Mouse (Mus musculus) limb, embryonic 15.5 days (tissue): ENCODE measurements around the gene Bnip2. TPM values are rescaled to one million over a fixed set of nuclear protein-coding genes. Genes with fewer than 3 reads are reported as not detected.

Source experiments
- ATAC-seq: fragments of 200-750 bp; cut with Nextera tagmentation; 2 replicates; pipeline ENCODE4 v1.8.0; 2017; ENCODE audit warnings: low read depth, moderate TSS enrichment; ENCODE audit not compliant: insufficient number of reproducible peaks, low FRiP score, low TSS enrichment
- H3K27ac ChIP-seq: fragments of 300-500 bp; sonication (generic); 2 replicates; pipeline ENCODE4 v1.5.1; 2015; ENCODE audit warnings: moderate library complexity, mild to moderate bottlenecking, inconsistent platforms
- H3K27me3 ChIP-seq: fragments of 300-500 bp; sonication (generic); 2 replicates; pipeline ENCODE4 v1.6.1; 2015; ENCODE audit warnings: inconsistent platforms
- H3K36me3 ChIP-seq: fragments of 300-500 bp; sonication (generic); 2 replicates; pipeline ENCODE4 v1.6.1; 2015; ENCODE audit warnings: inconsistent platforms
- H3K4me1 ChIP-seq: fragments of 300-500 bp; sonication (generic); 2 replicates; pipeline ENCODE4 v1.6.1; 2015; ENCODE audit warnings: inconsistent platforms
- H3K4me2 ChIP-seq: fragments of 300-500 bp; sonication (generic); 2 replicates; pipeline ENCODE4 v1.6.1; 2015; ENCODE audit warnings: mild to moderate bottlenecking, inconsistent platforms
- H3K4me3 ChIP-seq: fragments of 300-500 bp; sonication (generic); 2 replicates; pipeline ENCODE4 v1.5.1; 2015; ENCODE audit warnings: mild to moderate bottlenecking, inconsistent platforms
- H3K9ac ChIP-seq: fragments of 300-500 bp; sonication (generic); 2 replicates; pipeline ENCODE4 v1.6.1; 2015; ENCODE audit warnings: inconsistent platforms
- H3K9me3 ChIP-seq: fragments of 300-500 bp; sonication (generic); 2 replicates; pipeline ENCODE4 v1.6.1; 2016; ENCODE audit warnings: inconsistent platforms
- WGBS: fragments of 180-500 bp; shearing (Covaris S2); methylation state at CpG from one replicate; pipeline ENCODE4 v1.1.7; 2015; 5-methylcytosine and 5-hydroxymethylcytosine counted together
- polyA plus RNA-seq: library from polyadenylated mRNA; unstranded; fragments of >200 nt; fragmentation: Nextera tagmentation; extraction: Ambion mirVana; gene quantifications from 2 replicates; pipeline ENCODE4 v1.2.1, GENCODE M21; 2015

The Bnip2 gene
- polyA plus RNA-seq, 1 experiment from 2014 or later, result 106 TPM

GRCm38 (mm10) chr9:70039597-70040385 is 50.5 kb downstream of the Bnip2 start:
- Histone ChIP-seq H3K4me3 (no peak overlapping the region), H3K9ac (no peak overlapping the region), H3K27ac (no peak overlapping the region), H3K27me3 (no peaks in the 10 kb centered on the region), H3K4me1 (no peaks in the 10 kb centered on the region), H3K4me2 (no peak overlapping the region), H3K9me3 (no peaks in the 10 kb centered on the region), H3K36me3 (no peaks in the 10 kb centered on the region)
- no peak for ATAC-seq
- WGBS, result 82% methylated on average over 6 of the region's 6 CpGs

- Histone ChIP-seq H3K4me3 (no peak overlapping the region), H3K9ac (no peak overlapping the region), H3K4me1 (no peaks in the 10 kb centered on the region), H3K27ac (no peak overlapping the region), H3K4me2 (no peak overlapping the region), H3K27me3 (no peaks in the 10 kb centered on the region), H3K36me3 (no peaks in the 10 kb centered on the region), H3K9me3 (no peaks in the 10 kb centered on the region)
- 82% methylated on average over 11 of the region's 11 CpGs for WGBS
- no peak for ATAC-seq
Observed at GRCm38 (mm10) chr9:70040570-70040969, 51.3 kb downstream of the Bnip2 start.

GRCm38 (mm10) chr9:70042137-70042536 is 52.9 kb downstream of the Bnip2 start:
- H3K9ac ChIP-seq, result no peak overlapping the region
- no peaks in the 10 kb centered on the region for H3K36me3 ChIP-seq
- no peaks in the 10 kb centered on the region for H3K4me1 ChIP-seq
- H3K9me3 ChIP-seq, result no peaks in the 10 kb centered on the region
- no peak overlapping the region for H3K4me3 ChIP-seq
- H3K27ac ChIP-seq, result no peak overlapping the region
- ATAC-seq, result no peak
- H3K27me3 ChIP-seq, result no peaks in the 10 kb centered on the region
- 90% methylated on average over 4 of the region's 4 CpGs for WGBS
- no peak overlapping the region for H3K4me2 ChIP-seq

- H3K27ac ChIP-seq, result no peak overlapping the region
- no peak overlapping the region for H3K4me3 ChIP-seq
- H3K4me1 ChIP-seq, result peaks cover 5% of the 10 kb centered on the region; the same call in 1 of the 2 replicates
- no peaks in the 10 kb centered on the region for H3K27me3 ChIP-seq
- no peak overlapping the region for H3K9ac ChIP-seq
- 50% methylated on average over 1 of the region's 1 CpGs for WGBS
- H3K4me2 ChIP-seq, result no peak overlapping the region
- no peak for ATAC-seq
- H3K9me3 ChIP-seq, result no peaks in the 10 kb centered on the region
- H3K36me3 ChIP-seq, result no peaks in the 10 kb centered on the region
Observed at GRCm38 (mm10) chr9:70042935-70043334, 53.7 kb downstream of the Bnip2 start.

- 53% methylated on average over 2 of the region's 2 CpGs for WGBS
- H3K4me2 ChIP-seq, result no peak overlapping the region
- H3K36me3 ChIP-seq, result no peaks in the 10 kb centered on the region
Observed at GRCm38 (mm10) chr9:70044865-70045264, 55.6 kb downstream of the Bnip2 start.

GRCm38 (mm10) chr9:70046255-70046654 is 57.0 kb downstream of the Bnip2 start:
- WGBS, result 88% methylated on average over 6 of the region's 6 CpGs
- ATAC-seq, result no peak
- Histone ChIP-seq H3K27ac (no peak overlapping the region), H3K36me3 (no peaks in the 10 kb centered on the region), H3K9me3 (no peaks in the 10 kb centered on the region), H3K9ac (no peak overlapping the region), H3K4me2 (no peak overlapping the region), H3K27me3 (no peaks in the 10 kb centered on the region), H3K4me1 (peaks cover 25% of the 10 kb centered on the region), H3K4me3 (no peak overlapping the region)

More at GRCm38 (mm10) chr9:70044865-70045264, 55.6 kb downstream of the Bnip2 start:
- no peak overlapping the region for H3K9ac ChIP-seq
- H3K4me1 ChIP-seq, result peaks cover 23% of the 10 kb centered on the region
- H3K27me3 ChIP-seq, result no peaks in the 10 kb centered on the region
- no peak overlapping the region for H3K27ac ChIP-seq
- no peak for ATAC-seq
- no peak overlapping the region for H3K4me3 ChIP-seq
- no peaks in the 10 kb centered on the region for H3K9me3 ChIP-seq

- Histone ChIP-seq H3K9me3 (no peaks in the 10 kb centered on the region), H3K4me1 (peaks cover 25% of the 10 kb centered on the region), H3K4me3 (no peak overlapping the region), H3K27ac (no peak overlapping the region), H3K27me3 (no peaks in the 10 kb centered on the region), H3K36me3 (no peaks in the 10 kb centered on the region), H3K4me2 (no peak overlapping the region), H3K9ac (no peak overlapping the region)
- 37% methylated on average over 3 of the region's 3 CpGs for WGBS
- ATAC-seq, result no peak
Observed at GRCm38 (mm10) chr9:70047839-70048238, 58.6 kb downstream of the Bnip2 start.

- whole genome bisulfite sequencing, result 30% methylated on average over 5 of the region's 5 CpGs
- H3K4me1 ChIP-seq, result peaks cover 25% of the 10 kb centered on the region
- H3K9ac ChIP-seq, result no peak overlapping the region
- 0 out of 2 replicates have a peak overlapping the region, but pooled peaks have one; percentile 80 for H3K27ac ChIP-seq
- H3K27me3 ChIP-seq, result no peaks in the 10 kb centered on the region
- no peak for ATAC-seq
- H3K36me3 ChIP-seq, result no peaks in the 10 kb centered on the region
- H3K9me3 ChIP-seq, result no peaks in the 10 kb centered on the region
- H3K4me3 ChIP-seq, result no peak overlapping the region
- no peak overlapping the region for H3K4me2 ChIP-seq
Observed at GRCm38 (mm10) chr9:70048280-70048679, 59.0 kb downstream of the Bnip2 start.

- Histone ChIP-seq H3K27me3 (no peaks in the 10 kb centered on the region), H3K9me3 (no peaks in the 10 kb centered on the region), H3K27ac (peak overlapping the region; percentile 80), H3K4me3 (no peak overlapping the region), H3K36me3 (no peaks in the 10 kb centered on the region), H3K4me1 (peaks cover 25% of the 10 kb centered on the region), H3K4me2 (no peak overlapping the region), H3K9ac (no peak overlapping the region)
- WGBS, result 47% methylated on average over 6 of the region's 6 CpGs
- peak; percentile 80; the same call in 1 of the 2 replicates for ATAC-seq
Observed at GRCm38 (mm10) chr9:70048751-70049415, 59.6 kb downstream of the Bnip2 start.

- peaks cover 25% of the 10 kb centered on the region for H3K4me1 ChIP-seq
- no peaks in the 10 kb centered on the region for H3K36me3 ChIP-seq
- H3K4me2 ChIP-seq, result no peak overlapping the region
- no peaks in the 10 kb centered on the region for H3K9me3 ChIP-seq
- no peak overlapping the region for H3K9ac ChIP-seq
- 23% methylated on average over 3 of the region's 3 CpGs for WGBS
- no peak overlapping the region for H3K4me3 ChIP-seq
- no peaks in the 10 kb centered on the region for H3K27me3 ChIP-seq
- peak overlapping the region; percentile 80 for H3K27ac ChIP-seq
- peak; percentile 48; the same call in 1 of the 2 replicates for ATAC-seq
Observed at GRCm38 (mm10) chr9:70049416-70049783, 60.1 kb downstream of the Bnip2 start.

- Histone ChIP-seq H3K4me2 (no peak overlapping the region), H3K27ac (no peak overlapping the region; the same call in 1 of the 2 replicates), H3K4me3 (no peak overlapping the region), H3K9ac (no peak overlapping the region), H3K9me3 (no peaks in the 10 kb centered on the region), H3K36me3 (no peaks in the 10 kb centered on the region), H3K4me1 (peaks cover 25% of the 10 kb centered on the region), H3K27me3 (no peaks in the 10 kb centered on the region)
- no peak for ATAC-seq
- 25% methylated on average over 8 of the region's 8 CpGs for WGBS
Observed at GRCm38 (mm10) chr9:70049839-70050238, 60.6 kb downstream of the Bnip2 start.

GRCm38 (mm10) chr9:70052730-70053129 is 63.5 kb downstream of the Bnip2 start:
- ATAC-seq, result no peak
- Histone ChIP-seq H3K36me3 (no peaks in the 10 kb centered on the region), H3K4me2 (no peak overlapping the region), H3K9me3 (no peaks in the 10 kb centered on the region), H3K4me1 (peaks cover 22% of the 10 kb centered on the region), H3K27me3 (no peaks in the 10 kb centered on the region), H3K4me3 (no peak overlapping the region), H3K27ac (no peak overlapping the region), H3K9ac (no peak overlapping the region)
- WGBS, result 69% methylated on average over 3 of the region's 3 CpGs
